Mouse (Mus musculus) stomach, embryonic 15.5 days (tissue): ENCODE measurements around the gene Gm20441. TPM values are rescaled to one million over a fixed set of nuclear protein-coding genes. Genes with fewer than 3 reads are reported as not detected.

Experiments used
- ATAC-seq: fragments of 200-750 bp; cut with Nextera tagmentation; 2 replicates; pipeline ENCODE4 v1.8.0; 2017; ENCODE audit warnings: low read depth, moderate number of reproducible peaks, moderate TSS enrichment; ENCODE audit not compliant: insufficient read depth, low FRiP score
- H3K27ac ChIP-seq: fragments of 300-500 bp; sonication (generic); 2 replicates; pipeline ENCODE4 v1.5.1; 2015; ENCODE audit warnings: mild to moderate bottlenecking, inconsistent platforms
- H3K27me3 ChIP-seq: fragments of 300-500 bp; sonication (generic); replicated peaks from 2 replicates; pipeline ENCODE4 v1.6.1; 2015; ENCODE audit warnings: inconsistent platforms
- H3K36me3 ChIP-seq: fragments of 300-500 bp; sonication (generic); 2 replicates; pipeline ENCODE4 v1.6.1; 2015; ENCODE audit warnings: inconsistent platforms
- H3K4me1 ChIP-seq: fragments of 300-500 bp; sonication (generic); 2 replicates; pipeline ENCODE4 v1.6.1; 2015; ENCODE audit warnings: inconsistent platforms
- H3K4me2 ChIP-seq: fragments of 300-500 bp; sonication (generic); 2 replicates; pipeline ENCODE4 v1.6.1; 2015; ENCODE audit warnings: mild to moderate bottlenecking, inconsistent platforms
- H3K4me3 ChIP-seq: fragments of 300-500 bp; sonication (generic); replicated peaks from 2 replicates; pipeline ENCODE4 v1.5.1; 2015; ENCODE audit warnings: inconsistent platforms
- H3K9ac ChIP-seq: fragments of 300-500 bp; sonication (generic); 2 replicates; pipeline ENCODE4 v1.6.1; 2015; ENCODE audit warnings: inconsistent platforms
- H3K9me3 ChIP-seq: fragments of 300-500 bp; sonication (generic); 2 replicates; pipeline ENCODE4 v1.6.1; 2016; ENCODE audit warnings: inconsistent platforms
- WGBS: fragments of 180-500 bp; shearing (Covaris S2); methylation state at CpG from one replicate; pipeline ENCODE4 v1.1.7; 2015; 5-methylcytosine and 5-hydroxymethylcytosine counted together
- polyA plus RNA-seq: library from polyadenylated mRNA; unstranded; fragments of >200 nt; fragmentation: Nextera tagmentation; extraction: Ambion mirVana; gene quantifications from 2 replicates; pipeline ENCODE4 v1.2.1, GENCODE M21; 2015

The Gm20441 gene
- polyA plus RNA-seq = 0.37 TPM in 1 of 2 replicates, not detected in the other

DNA sequence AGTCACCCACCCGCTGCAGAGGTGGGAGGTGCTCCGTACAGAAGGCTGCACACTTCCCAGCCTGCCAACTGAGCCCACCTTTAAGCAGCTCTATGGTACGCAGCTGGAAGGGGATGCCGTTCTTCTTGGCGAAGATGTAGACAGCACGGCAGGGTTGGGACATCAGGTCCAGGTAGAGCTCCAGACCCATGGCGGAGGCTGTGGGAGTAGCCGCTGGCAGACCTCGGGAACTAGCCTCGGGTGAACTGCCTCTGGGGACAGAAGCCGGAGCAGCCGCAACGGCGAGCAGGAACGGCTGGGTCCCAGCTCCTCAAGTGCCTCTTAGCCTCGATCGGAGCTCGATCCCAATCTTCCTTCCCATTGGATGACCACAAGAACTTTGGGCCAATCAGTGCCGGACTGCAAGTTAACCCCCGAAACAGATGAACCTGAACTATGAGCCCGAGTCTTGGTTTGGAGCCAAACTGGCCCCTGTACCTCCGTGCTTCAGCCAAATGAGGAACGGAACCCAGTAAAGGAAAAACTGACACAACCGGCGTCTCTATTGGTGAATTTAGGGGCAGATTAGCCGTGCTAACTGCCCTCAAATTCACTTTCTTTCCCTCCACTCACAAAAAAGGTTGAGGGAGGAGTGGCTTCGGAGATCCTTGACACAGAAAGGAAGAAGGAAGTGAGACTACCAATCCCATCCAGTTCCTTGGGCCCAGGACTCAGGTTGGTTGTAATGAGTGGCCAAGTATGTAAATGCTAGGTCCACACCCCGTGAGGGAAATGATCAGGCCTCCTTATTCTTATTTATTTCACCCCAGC lies at the start of gene Gm20441, which contains the start of gene Gstt3:
Gene Gm20441, minus strand, starts transcription at position 186 of the 810 bp plus-strand sequence.
Gene Gstt3, minus strand, starts transcription at position 646 of the 810 bp plus-strand sequence.
- Histone ChIP-seq H3K4me2 (peak within 1 kb of the TSS; percentile 96), H3K9me3 (no peaks in the 10 kb centered on the region), H3K27ac (peak within 1 kb of the TSS; percentile 90), H3K27me3 (no peaks in the 10 kb centered on the region), H3K4me1 (0 out of 2 replicates have a peak, but pooled peaks cover 15% of the 10 kb centered on the region), H3K4me3 (peak within 1 kb of the TSS; percentile 57), H3K9ac (peak within 1 kb of the TSS; percentile 35; the same call in 1 of the 2 replicates), H3K36me3 (no peaks in the 10 kb centered on the region)
- under 1% methylated on average over 28 of the region's 28 CpGs for WGBS
- ATAC-seq = peak; percentile 91

DNA sequence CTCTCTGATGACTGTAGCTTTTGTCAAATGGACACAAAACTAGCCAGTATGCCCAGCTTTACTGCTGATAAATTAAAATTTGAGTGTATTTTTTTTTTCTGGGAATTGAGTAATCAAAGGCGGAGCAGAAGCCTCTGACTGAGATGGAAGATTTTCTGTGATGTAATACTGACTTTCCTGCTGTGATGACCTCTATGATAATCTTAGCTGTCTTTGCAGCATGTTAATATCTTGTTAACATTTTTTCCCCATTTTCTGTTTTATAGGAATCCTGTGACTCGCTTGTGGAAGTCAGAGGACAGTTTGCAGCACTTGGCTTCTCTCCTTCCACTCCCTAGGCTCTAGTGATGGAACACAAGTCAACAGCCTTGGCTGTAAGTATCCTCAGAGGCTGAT lies 49.5 kb upstream of the Gm20441 start:
- H3K27me3 ChIP-seq = no peaks in the 10 kb centered on the region
- 83% methylated on average over 2 of the region's 2 CpGs for WGBS
- no peak for ATAC-seq
- peaks cover 18% of the 10 kb centered on the region for H3K4me1 ChIP-seq
- H3K9ac ChIP-seq = no peak overlapping the region
- no peak overlapping the region for H3K4me2 ChIP-seq
- H3K9me3 ChIP-seq = no peaks in the 10 kb centered on the region
- H3K27ac ChIP-seq = no peak overlapping the region
- no peak overlapping the region for H3K4me3 ChIP-seq
- no peaks in the 10 kb centered on the region for H3K36me3 ChIP-seq

DNA sequence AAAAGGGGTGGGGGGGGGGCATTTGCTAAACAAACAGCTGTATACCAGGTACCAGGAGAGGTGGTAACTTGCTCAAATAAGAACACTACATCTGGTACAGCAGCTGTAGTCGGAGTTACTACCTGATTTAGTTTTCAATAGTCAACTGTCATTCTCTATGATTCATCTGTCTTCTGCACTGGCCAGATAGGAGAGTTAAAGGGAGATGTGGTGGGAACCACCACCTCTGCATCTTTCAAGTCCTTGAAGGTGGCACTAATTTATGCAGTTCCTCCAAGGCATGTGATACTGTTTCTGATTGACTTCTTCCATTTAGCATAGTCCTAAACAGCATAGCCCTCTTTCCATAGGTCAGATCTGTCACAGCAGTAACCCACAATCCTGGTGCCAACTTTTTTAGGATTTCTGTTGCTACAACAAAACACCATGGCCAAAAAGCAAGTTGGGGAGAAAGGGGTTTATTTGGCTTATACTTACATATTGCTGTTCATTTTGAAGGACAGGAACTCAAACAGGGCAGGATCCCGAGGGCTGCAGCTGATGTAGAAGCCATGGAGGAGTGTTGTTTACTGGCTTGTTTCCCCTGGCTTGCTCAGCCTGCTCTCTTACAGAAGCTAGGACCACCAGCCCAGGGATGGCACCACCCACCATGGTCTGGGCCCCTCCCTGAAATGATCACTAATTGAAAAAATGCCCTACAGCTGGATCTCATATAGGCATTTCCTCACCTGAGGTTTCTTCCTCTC lies 48.9 kb upstream of the Gm20441 start:
- Histone ChIP-seq H3K4me3 (no peak overlapping the region), H3K27ac (no peak overlapping the region), H3K27me3 (no peaks in the 10 kb centered on the region), H3K9ac (no peak overlapping the region), H3K4me2 (no peak overlapping the region), H3K36me3 (no peaks in the 10 kb centered on the region), H3K9me3 (no peaks in the 10 kb centered on the region), H3K4me1 (peaks cover 14% of the 10 kb centered on the region; the same call in 1 of the 2 replicates)
- 75% methylated on average over 2 of the region's 2 CpGs for WGBS
- ATAC-seq = no peak

DNA sequence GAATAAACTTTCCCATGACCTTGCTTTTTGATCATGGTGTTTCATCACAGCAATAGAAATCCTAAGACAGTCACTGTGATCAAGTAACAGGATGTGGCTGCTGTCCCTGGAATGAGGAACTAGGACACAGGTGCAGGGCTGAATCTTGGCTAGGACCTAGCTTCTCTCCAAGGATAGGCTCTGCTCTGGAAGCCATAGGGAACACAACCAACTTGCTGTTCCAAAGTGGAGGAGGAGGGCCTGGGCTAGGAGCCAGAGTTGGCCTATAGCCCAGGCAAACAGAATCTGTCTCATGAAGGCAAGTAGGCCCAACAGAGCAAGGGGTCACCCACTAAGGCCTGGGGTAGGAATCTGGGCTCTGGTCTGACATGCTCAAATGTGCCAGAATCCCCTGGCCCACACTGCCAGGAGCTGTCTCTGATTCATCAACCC lies 47.8 kb upstream of the Gm20441 start:
- Histone ChIP-seq H3K4me1 (peaks cover 11% of the 10 kb centered on the region; the same call in 1 of the 2 replicates), H3K4me2 (no peak overlapping the region), H3K4me3 (no peak overlapping the region), H3K27ac (no peak overlapping the region), H3K36me3 (no peaks in the 10 kb centered on the region), H3K27me3 (no peaks in the 10 kb centered on the region), H3K9me3 (no peaks in the 10 kb centered on the region), H3K9ac (no peak overlapping the region)
- ATAC-seq = no peak

DNA sequence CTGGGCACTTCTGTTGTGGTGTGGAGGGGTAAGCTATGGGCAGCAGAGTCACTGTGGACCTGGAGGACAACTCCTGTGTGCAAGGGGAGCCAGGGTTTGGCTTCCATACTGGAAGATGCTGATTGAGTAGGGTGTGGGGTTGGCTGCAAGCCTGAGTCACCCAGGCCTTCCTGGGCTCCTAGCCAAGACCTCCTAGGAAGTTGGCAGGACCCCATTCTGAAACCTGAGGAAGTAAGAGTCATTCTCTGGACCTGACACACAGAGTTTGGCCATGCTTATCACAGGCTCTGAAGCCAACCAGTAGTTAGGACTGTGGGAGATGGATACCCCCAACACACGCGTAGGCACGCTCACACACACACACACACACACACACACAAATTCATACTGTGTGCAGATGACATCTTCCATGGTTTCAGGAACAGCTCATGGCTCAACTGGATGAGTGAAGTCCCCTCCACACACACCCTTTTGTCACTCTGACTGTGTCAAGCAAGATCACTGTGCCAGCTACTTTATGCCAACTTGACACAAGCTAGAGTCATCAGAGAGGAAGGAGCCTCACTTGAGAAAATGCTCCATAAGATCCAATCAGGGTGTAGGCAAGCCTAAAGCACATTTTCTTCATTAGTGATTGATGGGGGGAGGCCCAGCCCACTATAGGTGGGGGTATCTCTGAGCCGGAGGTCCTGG lies 47.1 kb upstream of the Gm20441 start:
- no peaks in the 10 kb centered on the region for H3K36me3 ChIP-seq
- 87% methylated on average over 4 of the region's 4 CpGs for WGBS
- H3K4me1 ChIP-seq = 0 out of 2 replicates have a peak, but pooled peaks cover 7% of the 10 kb centered on the region
- H3K9me3 ChIP-seq = no peaks in the 10 kb centered on the region
- no peaks in the 10 kb centered on the region for H3K27me3 ChIP-seq
- no peak; the same call in 1 of the 2 replicates for ATAC-seq
- H3K4me2 ChIP-seq = no peak overlapping the region
- H3K9ac ChIP-seq = no peak overlapping the region
- no peak overlapping the region; the same call in 1 of the 2 replicates for H3K27ac ChIP-seq
- no peak overlapping the region for H3K4me3 ChIP-seq

DNA sequence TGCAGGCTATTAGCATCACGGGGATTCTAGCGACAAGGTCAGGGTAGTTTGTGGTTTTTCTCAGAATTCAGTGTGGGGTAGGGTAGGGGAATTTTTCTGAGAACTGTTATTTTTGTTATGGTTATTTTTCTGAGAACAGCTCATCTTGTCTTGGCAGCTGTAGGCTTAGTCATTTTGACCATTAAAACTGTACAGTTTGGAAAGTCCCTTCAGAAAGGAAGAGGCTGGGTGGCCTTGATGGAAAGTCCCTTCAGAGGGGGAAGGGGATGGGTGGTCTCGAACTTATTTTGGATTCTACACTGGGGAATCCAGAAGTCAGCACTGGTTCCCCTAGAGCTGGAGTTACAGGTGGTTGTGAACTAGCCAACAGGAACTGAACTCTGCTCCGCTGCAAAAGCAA lies 43.8 kb upstream of the Gm20441 start:
- Histone ChIP-seq H3K27ac (no peak overlapping the region), H3K27me3 (no peaks in the 10 kb centered on the region), H3K36me3 (no peaks in the 10 kb centered on the region), H3K4me2 (no peak overlapping the region), H3K9me3 (no peaks in the 10 kb centered on the region), H3K9ac (no peak overlapping the region), H3K4me1 (0 out of 2 replicates have a peak, but pooled peaks cover 7% of the 10 kb centered on the region), H3K4me3 (no peak overlapping the region)
- no peak for ATAC-seq
- 82% methylated on average over 4 of the region's 4 CpGs for WGBS

DNA sequence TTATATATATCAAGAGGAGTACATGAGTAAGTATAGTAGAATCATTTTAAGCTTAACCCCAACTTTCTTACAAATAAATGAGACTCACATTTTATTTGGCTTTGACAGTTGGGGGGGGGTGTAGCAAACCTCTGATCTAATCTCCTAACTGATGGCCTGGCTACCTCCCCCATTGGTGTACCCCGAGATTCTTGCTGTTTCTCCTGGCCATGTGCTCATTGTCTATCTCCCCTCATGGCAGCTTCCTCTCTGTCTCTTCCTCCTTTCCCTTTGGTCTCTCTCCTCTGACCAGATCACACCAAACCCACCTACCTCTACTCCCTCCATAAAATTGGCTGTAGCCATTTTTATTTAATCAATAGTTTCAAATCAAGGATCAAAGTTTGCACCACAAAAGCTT lies 43.0 kb upstream of the Gm20441 start:
- Histone ChIP-seq H3K36me3 (no peaks in the 10 kb centered on the region), H3K9me3 (no peaks in the 10 kb centered on the region), H3K4me3 (no peak overlapping the region), H3K4me1 (0 out of 2 replicates have a peak, but pooled peaks cover 7% of the 10 kb centered on the region), H3K9ac (no peak overlapping the region), H3K27ac (no peak overlapping the region), H3K4me2 (no peak overlapping the region), H3K27me3 (no peaks in the 10 kb centered on the region)
- WGBS = 74% methylated on average over 1 of the region's 1 CpGs
- no peak for ATAC-seq

DNA sequence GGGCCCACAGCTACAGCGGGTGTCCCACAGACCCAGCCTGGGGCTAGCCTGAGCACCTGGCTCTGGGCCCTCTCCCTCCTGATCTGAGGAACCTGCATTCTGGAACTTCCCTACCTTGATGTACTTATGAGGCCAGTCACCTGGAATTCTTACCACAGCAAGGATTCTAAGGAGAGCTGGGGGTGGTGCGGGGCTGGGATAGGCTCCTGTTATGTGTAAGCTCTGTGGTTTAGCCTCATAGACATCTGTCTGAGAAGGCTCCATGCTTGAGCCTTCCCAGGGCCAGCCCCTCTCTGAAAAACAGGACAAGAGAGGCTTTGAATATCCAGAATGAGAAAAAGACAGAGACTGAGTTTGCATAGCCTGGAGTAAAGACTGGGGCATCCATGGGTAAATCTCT lies 41.7 kb upstream of the Gm20441 start, which contains the start of gene Gstt4:
Gene Gstt4, minus strand, starts transcription at position 101 of the 400 bp plus-strand sequence.
- Histone ChIP-seq H3K4me1 (0 out of 2 replicates have a peak, but pooled peaks cover under 1% of the 10 kb centered on the region), H3K4me3 (no peak within 1 kb of the TSS), H3K9me3 (no peaks in the 10 kb centered on the region), H3K27me3 (no peaks in the 10 kb centered on the region), H3K27ac (no peak within 1 kb of the TSS), H3K36me3 (no peaks in the 10 kb centered on the region), H3K9ac (no peak within 1 kb of the TSS), H3K4me2 (no peak within 1 kb of the TSS)
- no peak for ATAC-seq
- 87% methylated on average over 2 of the region's 2 CpGs for WGBS

DNA sequence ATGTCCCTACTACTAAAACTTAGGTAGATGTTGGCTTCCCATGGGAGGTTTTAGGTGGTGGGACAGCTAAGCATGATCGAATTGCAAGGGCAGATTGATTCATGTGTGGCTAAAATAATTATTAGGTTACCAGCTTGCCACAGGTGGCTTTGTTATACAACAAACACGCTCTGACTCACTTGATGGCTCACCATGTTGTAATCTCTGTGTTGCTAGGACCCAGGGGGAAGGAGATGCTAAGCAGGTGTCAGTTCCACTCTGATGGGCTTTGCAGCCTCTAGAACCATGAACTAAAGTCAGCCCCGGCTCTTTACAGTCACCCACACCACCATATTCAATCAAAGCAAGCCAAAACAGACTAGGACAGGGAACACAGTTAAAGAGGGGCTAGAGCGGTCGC lies 39.1 kb upstream of the Gm20441 start:
- Histone ChIP-seq H3K36me3 (no peaks in the 10 kb centered on the region), H3K9me3 (no peaks in the 10 kb centered on the region), H3K9ac (no peak overlapping the region), H3K27ac (no peak overlapping the region), H3K4me2 (no peak overlapping the region), H3K4me1 (no peaks in the 10 kb centered on the region), H3K27me3 (no peaks in the 10 kb centered on the region), H3K4me3 (no peak overlapping the region)
- WGBS = 79% methylated on average over 5 of the region's 5 CpGs
- no peak for ATAC-seq

DNA sequence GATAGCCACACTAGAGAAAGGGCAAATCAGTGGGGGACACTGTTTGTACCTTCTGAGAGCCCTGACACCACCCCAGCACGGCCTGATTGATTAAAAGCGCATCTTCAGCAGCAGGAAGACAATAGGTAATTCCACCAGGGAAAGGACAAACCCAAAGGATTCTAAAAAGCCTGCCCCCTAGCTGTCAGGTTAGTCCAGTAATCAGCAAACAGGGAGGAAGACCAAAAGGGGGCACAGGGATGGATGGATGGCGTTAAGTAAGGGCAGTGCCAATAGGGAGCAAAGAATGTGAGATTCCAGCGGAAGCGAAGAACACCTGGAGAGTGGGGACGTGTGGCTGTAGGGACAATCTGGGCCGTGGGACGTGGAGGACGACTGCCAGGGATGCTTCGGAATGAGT lies 37.9 kb upstream of the Gm20441 start:
- Histone ChIP-seq H3K27me3 (no peaks in the 10 kb centered on the region), H3K4me3 (no peak overlapping the region), H3K27ac (no peak overlapping the region), H3K36me3 (no peaks in the 10 kb centered on the region), H3K9ac (no peak overlapping the region), H3K4me1 (no peaks in the 10 kb centered on the region), H3K9me3 (no peaks in the 10 kb centered on the region), H3K4me2 (no peak overlapping the region)
- WGBS = 58% methylated on average over 10 of the region's 10 CpGs
- ATAC-seq = no peak

DNA sequence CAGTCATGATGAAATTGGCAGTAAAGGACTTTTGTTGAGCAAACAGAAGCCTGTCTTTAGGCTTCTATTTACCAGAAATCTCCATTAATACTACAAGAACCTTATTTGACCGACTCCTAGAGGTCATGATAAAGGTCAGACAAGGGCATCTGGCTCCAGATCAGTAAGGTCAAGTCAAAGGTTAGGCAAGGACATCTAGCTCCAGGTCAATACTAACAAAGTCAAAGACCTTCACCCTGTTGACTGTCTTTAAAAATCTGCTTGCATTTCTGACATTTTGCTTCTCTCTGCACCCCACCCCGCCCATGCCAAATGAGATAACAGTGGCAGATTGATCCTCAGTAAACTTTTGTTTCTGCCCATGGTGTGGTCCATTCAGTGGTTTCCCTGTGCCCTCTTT lies 23.5 kb upstream of the Gm20441 start:
- H3K4me2 ChIP-seq = no peak overlapping the region
- no peak overlapping the region for H3K4me3 ChIP-seq
- no peak for ATAC-seq
- H3K9ac ChIP-seq = no peak overlapping the region
- H3K27ac ChIP-seq = no peak overlapping the region
- no peaks in the 10 kb centered on the region for H3K36me3 ChIP-seq
- 62% methylated on average over 2 of the region's 2 CpGs for WGBS
- no peaks in the 10 kb centered on the region for H3K9me3 ChIP-seq
- no peaks in the 10 kb centered on the region for H3K27me3 ChIP-seq
- no peaks in the 10 kb centered on the region for H3K4me1 ChIP-seq
